Mouse (Mus musculus) testis, adult 2 months (tissue): ENCODE measurements around the gene Atxn7l2. TPM values are rescaled to one million over a fixed set of nuclear protein-coding genes. Genes with fewer than 3 reads are reported as not detected.

ENCODE experiments used
- H3K27ac ChIP-seq: fragments of 200-500 bp; 2 replicates; pipeline ENCODE4 v1.5.1; 2012; ENCODE audit warnings: low read depth, low read length; ENCODE audit not compliant: control insufficient read depth, insufficient read depth
- H3K27me3 ChIP-seq: fragments of 200-500 bp; 2 replicates; pipeline ENCODE4 v1.6.1; 2012; ENCODE audit warnings: mild to moderate bottlenecking, low read length, moderate library complexity; ENCODE audit not compliant: control insufficient read depth, insufficient read depth
- H3K36me3 ChIP-seq: fragments of 200-500 bp; 2 replicates; pipeline ENCODE4 v1.6.1; 2012; ENCODE audit warnings: mild to moderate bottlenecking, low read length; ENCODE audit not compliant: control insufficient read depth, insufficient read depth
- H3K4me1 ChIP-seq: fragments of 200-500 bp; 2 replicates; pipeline ENCODE4 v1.6.1; 2012; ENCODE audit warnings: low read length; ENCODE audit not compliant: control insufficient read depth, insufficient read depth
- H3K4me3 ChIP-seq: fragments of 200-500 bp; 2 replicates; pipeline ENCODE4 v1.5.1; 2012; ENCODE audit warnings: low read depth, mild to moderate bottlenecking, low read length, moderate library complexity, mixed read lengths; ENCODE audit not compliant: control insufficient read depth
- CTCF ChIP-seq: fragments of 200-500 bp; IDR thresholded peaks from 2 replicates; pipeline ENCODE4 v1.5.1; 2012; ENCODE audit warnings: low read depth, mild to moderate bottlenecking, inconsistent platforms, low read length, moderate library complexity; ENCODE audit not compliant: control insufficient read depth, insufficient read depth, insufficient replicate concordance
- POLR2A ChIP-seq: fragments of 200-500 bp; IDR thresholded peaks from 2 replicates; pipeline ENCODE4 v1.6.1; 2012; ENCODE audit warnings: low read depth, mild to moderate bottlenecking, inconsistent platforms, low read length, moderate library complexity; ENCODE audit not compliant: control insufficient read depth
- polyA plus RNA-seq: library from polyadenylated mRNA; depleted of rRNA; stranded (reverse); fragments of >200 nt; gene quantifications from 2 replicates; pipeline ENCODE4 v1.2.3, GENCODE M21; 2012

Gene Atxn7l2
- polyA plus RNA-seq, 1 experiment: 9.2 TPM

DNA sequence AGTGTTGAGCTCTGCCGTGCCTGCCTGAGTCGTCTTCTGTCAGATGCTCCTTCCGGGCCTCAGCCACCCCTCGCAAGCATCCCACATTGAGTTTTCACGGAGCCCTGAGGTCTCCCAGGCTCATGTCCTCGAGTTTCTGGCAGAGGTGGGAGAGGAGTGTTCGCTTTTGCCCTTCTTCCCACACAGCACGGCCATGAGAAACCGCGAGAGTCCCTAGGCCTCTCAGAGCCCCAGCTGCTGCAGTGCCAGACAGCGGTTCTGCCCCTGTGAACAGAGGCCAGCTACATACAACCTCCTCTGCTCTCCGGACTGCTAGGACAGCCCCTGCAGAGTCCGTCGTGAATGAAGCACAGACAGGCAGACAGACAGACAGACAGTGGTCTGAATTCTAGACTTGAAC is 43.2 kb downstream of the Atxn7l2 start:
- no peaks in the 10 kb centered on the region for H3K27me3 ChIP-seq
- H3K4me3 ChIP-seq: no peak overlapping the region
- no peaks in the 10 kb centered on the region for H3K36me3 ChIP-seq
- peaks cover 14% of the 10 kb centered on the region for H3K4me1 ChIP-seq
- H3K27ac ChIP-seq: no peak overlapping the region
- TF ChIP-seq CTCF (no peak), POLR2A (no peak)

DNA sequence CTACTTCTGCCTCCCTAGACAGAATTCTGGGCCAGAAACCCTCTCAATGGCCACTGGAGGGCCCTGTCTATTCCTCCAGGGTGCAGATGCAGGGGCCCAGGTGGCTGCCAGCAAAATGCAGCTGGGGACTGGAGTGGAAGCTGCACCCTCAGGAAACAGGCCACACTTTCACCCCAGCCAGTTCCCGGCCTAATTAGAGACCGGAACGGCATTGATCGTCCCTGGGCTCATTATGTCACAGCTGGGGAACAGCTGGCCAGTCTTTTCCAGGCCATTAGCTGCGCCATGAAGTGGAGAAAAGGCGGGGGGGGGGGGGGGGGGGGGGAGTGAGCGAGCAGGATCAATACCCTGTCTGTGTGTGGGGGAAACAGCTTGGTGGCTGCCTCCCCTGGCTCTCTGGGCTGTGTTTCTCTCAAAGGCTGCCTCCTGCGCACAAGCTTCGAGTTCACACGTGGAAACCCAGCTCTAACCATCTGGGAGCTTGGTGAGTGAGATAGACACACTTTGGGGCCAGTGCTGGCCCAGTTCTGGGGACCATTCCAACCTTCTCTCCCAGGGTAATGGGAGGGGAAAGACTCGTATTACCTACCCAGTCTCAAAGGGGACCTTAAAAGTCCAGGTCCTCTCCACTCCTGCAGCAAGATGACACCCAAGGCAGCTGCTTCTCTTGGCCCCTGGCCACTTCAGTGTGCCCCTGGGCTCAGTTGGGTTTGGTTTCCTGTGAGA is 44.1 kb downstream of the Atxn7l2 start:
- H3K27ac ChIP-seq: no peak overlapping the region
- no peak overlapping the region for H3K4me3 ChIP-seq
- peaks cover 14% of the 10 kb centered on the region for H3K4me1 ChIP-seq
- H3K27me3 ChIP-seq: no peaks in the 10 kb centered on the region
- no peak for TF ChIP-seq POLR2A
- no peak for TF ChIP-seq CTCF
- no peaks in the 10 kb centered on the region for H3K36me3 ChIP-seq

- Histone ChIP-seq H3K27me3 (no peaks in the 10 kb centered on the region), H3K4me3 (no peak overlapping the region), H3K27ac (no peak overlapping the region), H3K36me3 (no peaks in the 10 kb centered on the region), H3K4me1 (peaks cover 14% of the 10 kb centered on the region)
- TF ChIP-seq CTCF (no peak), POLR2A (no peak)
These were observed 45.0 kb downstream of the Atxn7l2 start for GRCm38 (mm10) chr3:108165532-108166315.

DNA sequence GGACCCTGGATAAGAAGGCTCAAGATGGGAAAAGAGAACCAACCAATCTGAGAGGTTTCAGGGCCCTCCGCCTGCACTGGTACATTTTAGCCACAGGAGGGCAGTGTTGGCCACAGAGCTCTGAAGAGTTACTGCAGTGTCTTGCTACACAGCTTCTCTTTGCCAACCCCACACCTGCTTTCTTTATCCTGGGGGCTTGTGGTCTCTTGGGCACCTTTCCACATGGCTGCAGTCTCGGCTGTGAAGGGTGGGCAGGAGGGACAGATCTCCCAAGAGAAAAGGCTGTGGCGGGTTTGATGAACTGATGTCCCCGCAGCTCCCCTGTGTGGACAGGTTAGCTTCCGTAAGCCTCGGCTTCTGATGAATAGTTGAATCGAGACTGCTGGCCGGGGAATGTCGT is 45.9 kb downstream of the Atxn7l2 start:
- no peak for TF ChIP-seq POLR2A
- peak; percentile 92 for TF ChIP-seq CTCF
- H3K4me3 ChIP-seq: peak overlapping the region; percentile 43; the same call in 1 of the 2 replicates
- peaks cover 14% of the 10 kb centered on the region for H3K4me1 ChIP-seq
- no peaks in the 10 kb centered on the region for H3K27me3 ChIP-seq
- H3K36me3 ChIP-seq: no peaks in the 10 kb centered on the region
- no peak overlapping the region for H3K27ac ChIP-seq

- TF ChIP-seq POLR2A (no peak), CTCF (no peak)
- Histone ChIP-seq H3K4me1 (peaks cover 14% of the 10 kb centered on the region), H3K27ac (no peak overlapping the region)
These were observed 46.6 kb downstream of the Atxn7l2 start for GRCm38 (mm10) chr3:108164091-108164490.

GRCm38 (mm10) chr3:108158383-108159037 is 52.2 kb downstream of the Atxn7l2 start:
- Histone ChIP-seq H3K4me1 (no peaks in the 10 kb centered on the region), H3K27me3 (no peaks in the 10 kb centered on the region), H3K36me3 (no peaks in the 10 kb centered on the region), H3K4me3 (no peak overlapping the region), H3K27ac (no peak overlapping the region)
- TF ChIP-seq POLR2A (no peak), CTCF (no peak)

More at GRCm38 (mm10) chr3:108164091-108164490, 46.6 kb downstream of the Atxn7l2 start:
- no peak overlapping the region for H3K4me3 ChIP-seq
- no peaks in the 10 kb centered on the region for H3K27me3 ChIP-seq
- no peaks in the 10 kb centered on the region for H3K36me3 ChIP-seq

GRCm38 (mm10) chr3:108154656-108155055 is 56.1 kb downstream of the Atxn7l2 start, which contains the start of gene Gpr61:
TSS of gene Gpr61 (minus strand) at chr3:108154882.
- H3K4me3 ChIP-seq: no peak within 1 kb of the TSS
- H3K36me3 ChIP-seq: no peaks in the 10 kb centered on the region
- no peak for TF ChIP-seq POLR2A
- no peak for TF ChIP-seq CTCF

More at GRCm38 (mm10) chr3:108154656-108155055, 56.1 kb downstream of the Atxn7l2 start, which contains the start of gene Gpr61:
- H3K4me1 ChIP-seq: peaks cover 18% of the 10 kb centered on the region
- no peak within 1 kb of the TSS for H3K27ac ChIP-seq
- H3K27me3 ChIP-seq: no peaks in the 10 kb centered on the region
